Mouse (Mus musculus) heart, postnatal 10 days (tissue): ENCODE measurements around the gene Sec1. TPM values are rescaled to one million over a fixed set of nuclear protein-coding genes. Genes with fewer than 3 reads are reported as not detected.
A peak's percentile ranks its signal among the peaks of the same experiment; 100 is the strongest.

Experiments used
- DNase-seq, 2 experiments: peaks; one replicate each; pipeline ENCODE4 v3.0.0; 2021
- intact Hi-C: fragments of 180-260 bp; cut with DNase I; formaldehyde crosslinking; loops from one replicate; pipeline ENCODE4 v1.15.1; 2025
- total RNA-seq, 2 experiments: library from RNA; stranded (reverse); gene quantifications; 2 replicates each; pipeline ENCODE4 v1.2.3; 2021

The Sec1 gene
- under 1 TPM in 1 of 2 experiments, not detected in 1; 0.22 TPM for total RNA-seq

DNA sequence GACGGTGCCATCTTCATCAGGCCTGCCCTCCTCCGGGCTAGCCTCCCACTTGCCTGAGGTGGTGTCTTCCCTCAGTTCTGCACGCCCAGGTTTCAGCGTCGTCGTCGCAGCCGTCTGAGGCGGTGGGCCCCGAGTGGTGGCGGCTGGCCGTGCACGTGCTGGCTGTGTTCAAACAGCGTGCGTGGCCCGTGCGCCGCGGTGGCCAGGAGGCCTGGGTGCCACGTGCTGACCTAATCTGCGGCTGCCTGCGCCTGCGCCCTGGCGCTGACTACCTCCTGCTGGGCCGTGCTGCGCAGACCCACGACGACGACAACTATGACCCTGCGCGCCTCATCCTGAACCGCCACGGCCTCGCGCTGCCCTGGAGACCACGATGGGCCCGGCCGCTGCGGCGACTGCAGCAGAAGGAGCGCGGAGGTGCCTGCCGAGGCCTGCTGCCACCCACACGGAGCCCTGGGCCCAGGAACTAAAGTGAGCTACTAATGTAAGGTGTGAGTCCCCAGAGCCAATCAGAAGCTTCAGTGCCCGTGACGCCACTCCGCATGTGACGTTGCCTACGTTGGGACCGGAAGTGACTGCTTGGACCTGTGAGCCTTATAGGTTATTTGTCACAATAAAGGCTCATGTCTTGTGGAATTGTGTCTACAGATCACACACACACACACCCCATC is at the start of gene Sec1:
Sec1 (minus strand) TSS at position 482 of the 671 bp plus-strand sequence.
- DNase-seq, result no peak
- intact Hi-C loops, result no loop called here

DNA sequence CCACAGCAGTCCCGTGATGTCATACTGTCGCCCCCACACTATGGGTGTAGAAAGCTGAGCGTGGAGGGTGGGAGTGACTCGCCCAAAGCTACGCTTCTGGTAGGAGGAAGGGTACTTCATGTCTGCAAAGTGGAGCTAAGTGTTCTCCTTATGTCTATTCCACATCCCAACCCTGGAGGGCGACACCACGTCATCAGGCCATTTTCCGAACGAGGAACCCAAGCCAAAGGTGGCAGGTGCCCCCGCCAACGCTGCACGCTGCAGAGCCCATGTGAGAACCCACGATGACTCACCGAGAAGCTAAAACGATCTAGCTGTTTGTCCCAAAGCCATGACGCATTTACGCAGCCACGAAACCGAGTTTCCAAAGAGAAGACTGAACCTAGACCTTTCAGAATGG is 48.1 kb upstream of the Sec1 start:
- intact Hi-C loops, result no loop called here
- no peak for DNase-seq

DNA sequence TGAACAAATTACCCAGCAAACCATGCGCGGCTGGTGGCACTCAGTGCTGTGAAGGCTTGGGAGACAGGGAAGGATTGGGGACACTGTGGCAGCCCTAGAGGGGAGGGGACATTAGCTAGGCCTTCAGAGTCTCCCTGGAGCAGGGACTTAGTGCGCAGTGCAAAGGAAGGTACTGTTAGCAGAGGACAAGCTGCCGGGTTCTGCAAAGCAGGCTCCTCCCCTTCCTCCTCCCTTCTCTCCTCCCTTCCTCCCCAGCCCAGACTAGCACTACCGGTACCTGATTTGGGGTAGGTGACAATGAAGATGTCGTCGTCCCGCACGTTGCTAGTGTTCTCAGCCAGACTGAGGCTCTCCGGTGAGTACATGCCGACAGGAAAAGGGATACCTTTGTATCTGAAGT is 47.6 kb upstream of the Sec1 start:
- DNase-seq, result no peak
- intact Hi-C loops, result no loop called here

DNA sequence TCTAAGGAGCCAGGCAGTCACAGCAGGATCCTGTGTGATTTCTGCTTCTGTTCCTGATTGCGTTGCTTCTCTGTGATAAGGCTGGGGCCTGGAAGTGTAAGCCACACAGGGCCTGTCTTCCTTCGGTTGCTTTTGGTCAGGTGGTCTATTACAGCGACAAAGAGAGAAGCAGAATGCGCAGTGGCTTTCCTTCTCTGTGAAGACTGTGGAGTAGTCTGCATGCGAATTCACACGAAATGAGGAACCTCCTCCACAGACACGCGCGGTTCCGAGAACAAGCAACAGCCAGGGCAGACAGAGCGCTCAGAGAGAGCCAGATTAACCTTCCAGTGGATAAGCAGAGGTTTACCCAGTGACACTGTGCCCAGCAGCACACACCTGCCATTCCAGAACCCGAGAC is 47.1 kb upstream of the Sec1 start:
- DNase-seq, result no peak
- intact Hi-C loops, result no loop called here

DNA sequence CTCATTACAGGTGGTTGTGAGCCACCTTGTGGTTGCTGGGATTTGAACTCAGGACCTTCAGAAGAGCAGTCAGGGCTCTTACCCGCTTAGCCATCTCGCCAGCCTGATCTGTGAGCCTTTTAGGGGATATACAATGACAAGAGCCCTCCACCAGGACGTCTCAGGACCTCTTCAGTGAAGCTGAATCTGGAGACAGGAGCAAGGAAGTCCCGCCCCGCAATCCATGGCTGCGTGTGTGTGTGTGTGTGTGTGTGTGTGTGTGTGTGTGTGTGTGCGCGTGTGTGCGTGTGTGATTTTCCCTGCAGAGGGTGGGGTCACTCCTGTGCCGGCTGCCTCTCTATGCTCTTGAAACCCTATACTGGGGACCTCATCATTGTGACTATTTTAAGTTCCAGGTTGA is 45.6 kb upstream of the Sec1 start:
- intact Hi-C loops, result loop anchor here (1.0 kb wide), 3 partner anchors 61 to 269 kb away; no protein-coding TSS in a partner anchor
- no peak for DNase-seq

DNA sequence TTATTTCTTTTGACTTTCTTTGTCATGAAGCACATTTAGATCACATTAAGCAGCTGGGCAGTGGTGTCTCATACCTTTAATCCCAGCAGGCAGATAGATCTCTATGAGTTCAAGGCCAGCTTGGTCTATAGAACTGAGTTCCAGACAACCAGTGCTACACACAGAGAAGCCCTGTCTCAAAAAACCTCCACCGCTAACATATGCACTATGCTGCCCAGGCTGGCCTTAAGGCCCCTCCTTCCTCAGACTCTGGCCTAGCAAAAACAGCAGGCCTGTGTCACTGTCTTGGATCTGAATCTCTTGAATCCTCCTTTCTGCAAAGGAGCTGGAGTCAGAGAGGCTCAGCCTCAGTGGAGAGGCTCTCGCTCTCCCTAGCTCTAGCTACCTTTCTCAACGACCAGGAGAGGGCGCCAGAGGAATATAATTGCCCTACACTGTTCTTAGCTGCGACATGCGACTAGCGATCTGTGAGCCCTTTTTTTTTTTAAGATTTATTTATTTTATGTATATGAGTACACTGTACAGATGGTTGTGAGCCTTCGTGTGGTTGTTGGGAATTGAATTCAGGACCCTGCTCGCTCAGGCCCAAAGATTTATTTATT is 45.1 kb upstream of the Sec1 start:
- peak; percentile 84 to 94 for DNase-seq
- intact Hi-C loops, result loop anchor here (1.0 kb wide), 3 partner anchors 62 to 270 kb away; no protein-coding TSS in a partner anchor

DNA sequence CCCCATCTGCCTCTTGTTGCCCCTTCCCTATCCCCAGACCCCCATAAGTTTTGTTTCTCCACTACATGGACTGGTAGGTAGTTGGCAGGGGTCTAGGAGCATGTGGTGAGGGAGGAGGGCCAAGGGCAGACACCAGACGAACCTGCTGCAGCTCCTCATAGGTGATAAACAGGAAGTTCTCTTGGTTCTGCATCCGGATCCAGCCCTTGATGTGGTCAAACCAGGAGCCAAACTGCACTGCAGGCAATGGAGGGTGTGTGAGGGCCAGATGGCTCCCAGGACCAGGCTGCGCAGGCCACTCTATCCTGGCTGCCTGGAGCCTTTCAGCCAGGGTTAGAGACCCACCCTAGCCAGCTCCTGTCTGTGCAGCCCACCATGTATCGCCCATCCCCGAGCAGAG is 39.3 kb upstream of the Sec1 start:
- intact Hi-C loops, result no loop called here
- no peak for DNase-seq

DNA sequence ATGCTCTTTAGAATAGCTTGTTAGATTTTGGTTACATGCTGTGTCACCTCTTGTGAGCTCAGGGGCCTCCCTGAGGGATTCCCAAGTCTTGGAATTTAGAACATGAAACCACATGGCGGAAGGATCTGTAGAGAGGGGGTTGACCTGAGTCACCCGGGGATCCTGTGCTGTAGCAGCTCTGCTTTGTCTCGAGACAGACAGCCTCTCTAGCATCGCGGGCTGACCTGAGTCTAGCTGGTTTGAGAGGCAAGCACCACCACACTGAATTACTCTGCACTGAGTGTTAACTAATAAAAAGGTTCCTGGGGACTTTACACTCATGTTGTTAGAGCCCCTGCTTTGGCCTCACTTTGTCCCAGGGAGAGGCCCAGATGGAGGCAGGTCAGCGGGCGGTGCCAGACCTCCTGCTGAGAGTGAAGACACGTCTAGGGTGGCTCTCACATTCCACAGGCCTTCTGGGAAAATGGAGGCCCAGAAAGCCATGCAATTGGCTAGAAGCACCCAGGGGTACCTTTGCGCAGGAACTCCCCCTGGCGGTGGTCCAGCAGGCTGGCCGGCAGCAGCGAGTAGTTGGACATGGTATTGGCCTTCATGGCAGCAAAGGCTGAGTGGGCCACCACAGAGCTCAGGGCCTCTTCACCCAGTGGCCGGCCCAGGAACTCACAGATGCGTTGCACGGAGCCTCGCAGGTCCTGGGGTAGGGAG is 36.7 kb upstream of the Sec1 start:
- intact Hi-C loops, result no loop called here
- peak in 1 of 2 experiments; percentile 53 for DNase-seq

DNA sequence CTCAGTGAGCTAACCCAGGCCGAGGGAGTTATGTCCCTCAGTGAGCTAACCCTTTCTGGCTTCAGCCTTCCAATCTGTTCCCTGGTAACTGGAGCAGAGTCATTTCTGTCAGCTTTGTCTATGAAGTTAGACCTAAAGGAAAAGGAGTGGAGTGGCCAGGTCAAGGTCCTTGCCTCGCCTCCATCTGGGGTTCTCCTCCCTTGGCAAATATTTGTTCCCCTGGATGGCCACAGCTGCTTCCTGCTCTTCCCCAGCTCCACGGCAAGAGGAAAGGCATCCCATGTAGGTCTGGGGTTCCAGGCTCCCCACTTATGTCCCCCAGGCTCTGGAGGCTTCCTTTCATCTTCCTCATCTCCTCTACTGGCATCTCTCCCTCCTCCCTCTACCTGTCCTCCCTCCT is 33.4 kb upstream of the Sec1 start:
- intact Hi-C loops, result no loop called here
- no peak for DNase-seq

DNA sequence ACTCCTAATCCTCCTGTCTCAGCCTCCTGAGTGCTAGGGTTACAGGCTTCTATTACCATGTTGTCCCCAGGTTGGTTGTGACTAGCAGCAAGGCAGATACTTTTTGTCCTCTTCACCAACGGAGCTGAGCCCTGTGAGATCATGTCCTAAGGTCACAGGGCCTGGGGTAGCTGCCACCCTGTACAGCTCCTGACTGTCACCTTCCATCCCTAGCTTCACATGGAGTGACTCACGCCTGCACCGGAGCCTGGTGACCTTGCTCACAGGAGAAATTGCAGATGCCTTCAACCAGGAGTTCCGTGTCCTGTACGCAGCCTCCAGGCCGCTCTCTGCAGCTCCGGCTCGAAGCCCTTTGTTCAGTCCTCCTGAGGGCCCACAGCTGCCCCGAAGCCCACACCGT is 32.2 kb upstream of the Sec1 start:
- DNase-seq, result no peak
- intact Hi-C loops, result no loop called here

DNA sequence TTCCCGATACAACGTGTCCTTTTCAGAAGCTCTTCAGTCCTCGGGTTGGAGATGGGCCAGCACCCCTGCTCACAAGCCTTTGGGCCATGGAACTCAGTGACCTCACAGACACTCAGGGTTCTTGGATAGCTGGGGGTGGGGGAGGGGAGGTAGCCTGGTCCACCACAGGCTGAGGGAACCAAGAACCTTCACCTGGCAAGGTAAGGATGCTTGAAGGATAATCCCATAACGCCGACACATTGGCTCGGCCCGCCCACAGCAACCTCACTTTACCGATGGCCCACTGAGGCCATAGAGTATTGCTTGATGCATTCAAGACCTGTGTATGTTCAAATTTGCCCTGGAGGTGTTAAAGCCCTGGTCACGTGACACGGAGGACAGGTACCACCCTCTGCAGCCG is 31.5 kb upstream of the Sec1 start, which contains the start of gene Spaca4:
Spaca4 (minus strand) TSS at position 101 of the 400 bp plus-strand sequence.
- intact Hi-C loops, result no loop called here
- no peak for DNase-seq

DNA sequence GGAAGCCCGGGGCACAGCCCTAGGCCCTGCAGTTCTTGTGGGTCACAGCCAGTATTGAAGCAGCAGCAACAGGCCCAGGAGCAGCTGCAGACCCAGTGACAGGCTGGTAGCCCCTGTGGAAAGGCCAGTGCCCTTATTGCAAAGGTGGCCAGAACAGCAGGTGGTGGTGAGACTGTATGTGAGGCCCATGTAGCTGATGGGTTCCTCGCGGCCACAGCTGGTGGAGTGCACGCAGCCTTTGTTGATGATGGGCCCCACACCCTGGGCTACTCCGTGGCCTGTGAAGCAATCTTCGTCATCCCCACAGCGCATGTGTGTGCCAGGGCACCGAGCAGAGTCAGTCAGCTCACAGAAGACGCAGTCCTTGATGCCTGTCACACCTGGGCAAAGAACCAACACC is 30.9 kb upstream of the Sec1 start:
- intact Hi-C loops, result no loop called here
- no peak for DNase-seq

DNA sequence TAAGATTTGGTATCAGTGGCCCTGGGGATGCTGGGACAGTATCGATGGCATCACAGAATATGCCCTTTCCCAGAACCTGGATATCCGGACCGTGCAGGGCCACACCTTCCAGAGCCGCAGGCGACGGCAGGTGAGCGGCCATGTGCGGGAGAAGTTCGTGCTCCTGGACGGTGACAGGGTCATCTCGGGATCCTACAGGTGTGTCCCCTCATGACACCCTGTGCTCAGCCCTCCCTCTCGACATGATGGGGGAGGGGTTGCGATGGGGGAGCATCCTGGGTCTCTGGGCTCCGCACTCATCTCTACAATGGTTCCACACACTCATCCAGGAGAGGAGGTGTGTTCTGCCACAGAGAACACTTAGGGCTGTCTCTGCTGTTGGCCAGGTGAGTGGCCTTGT is 29.6 kb upstream of the Sec1 start:
- intact Hi-C loops, result no loop called here

DNA sequence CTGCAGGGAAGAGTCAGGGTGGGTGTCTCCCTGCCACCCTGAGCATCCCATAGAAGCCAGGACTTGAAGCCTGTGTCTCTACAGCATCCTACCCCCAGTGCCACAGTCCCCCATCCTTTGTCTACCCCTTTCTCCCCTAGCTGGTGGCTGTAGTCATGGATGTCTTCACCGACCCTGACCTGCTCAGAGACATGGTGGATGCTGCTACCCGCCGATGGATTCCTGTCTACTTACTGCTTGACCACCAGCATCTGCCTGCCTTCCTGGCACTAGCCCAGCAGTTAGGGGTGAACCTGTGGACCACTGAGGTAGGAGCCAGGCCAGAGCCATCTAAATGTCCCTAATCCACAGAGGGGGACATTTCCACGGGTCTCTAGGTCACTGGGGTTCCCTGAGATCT is 29.1 kb upstream of the Sec1 start:
- intact Hi-C loops, result no loop called here
- no peak for DNase-seq

More for the DNA sequence above, 29.6 kb upstream of the Sec1 start:
- DNase-seq, result no peak

DNA sequence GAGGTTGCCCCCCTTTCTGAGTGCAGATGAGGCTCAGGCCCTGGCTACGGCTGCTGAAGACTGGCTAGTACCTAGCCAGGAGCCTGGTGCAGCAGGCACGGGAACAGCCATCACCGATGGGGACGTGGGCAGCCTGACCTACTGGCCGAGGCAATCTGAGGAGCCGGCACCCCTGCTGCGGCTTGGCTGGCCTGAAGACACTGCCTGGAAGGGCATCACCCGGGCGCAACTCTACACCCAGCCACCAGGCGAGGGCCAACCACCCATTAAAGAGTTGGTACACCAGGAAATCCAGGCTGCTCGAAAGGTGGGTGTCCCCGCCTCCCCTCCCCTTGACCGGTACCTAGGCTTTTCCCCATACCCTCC is 28.1 kb upstream of the Sec1 start:
- DNase-seq, result no peak
- intact Hi-C loops, result no loop called here

DNA sequence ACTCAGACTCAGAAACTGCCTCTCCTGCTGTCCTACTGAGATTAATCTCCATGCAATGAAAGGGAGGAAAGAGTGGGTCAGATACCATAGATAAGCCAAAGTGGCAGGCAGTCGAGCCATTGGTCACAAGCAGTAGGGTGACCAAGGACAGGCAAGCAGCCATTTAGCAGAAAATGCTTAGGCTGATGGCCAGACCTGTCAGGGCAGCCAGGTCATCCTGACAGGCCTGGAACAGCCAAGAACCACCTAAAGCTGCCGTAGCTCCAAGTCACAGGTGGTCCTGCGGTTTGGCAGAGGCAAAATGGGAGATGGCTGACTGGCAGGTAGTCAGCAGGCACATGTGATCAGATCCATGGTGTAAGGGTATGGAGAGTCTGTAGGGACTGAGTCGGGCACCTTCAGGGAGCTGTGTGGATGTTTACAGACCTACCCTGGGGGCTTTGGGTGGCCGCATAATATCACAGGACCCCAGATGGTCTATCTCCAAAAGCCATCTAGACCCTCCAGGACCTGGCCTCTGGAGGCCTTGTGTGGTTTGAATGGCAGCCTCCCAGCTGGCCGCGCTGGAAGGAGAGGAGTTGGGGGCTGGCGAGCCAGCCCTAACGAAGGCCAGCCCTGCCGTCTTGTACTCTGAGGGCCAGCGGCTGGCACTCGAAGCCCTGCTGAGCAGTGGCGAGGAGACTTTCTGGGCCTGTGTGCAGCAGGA is 27.6 kb upstream of the Sec1 start:
- no peak for DNase-seq

DNA sequence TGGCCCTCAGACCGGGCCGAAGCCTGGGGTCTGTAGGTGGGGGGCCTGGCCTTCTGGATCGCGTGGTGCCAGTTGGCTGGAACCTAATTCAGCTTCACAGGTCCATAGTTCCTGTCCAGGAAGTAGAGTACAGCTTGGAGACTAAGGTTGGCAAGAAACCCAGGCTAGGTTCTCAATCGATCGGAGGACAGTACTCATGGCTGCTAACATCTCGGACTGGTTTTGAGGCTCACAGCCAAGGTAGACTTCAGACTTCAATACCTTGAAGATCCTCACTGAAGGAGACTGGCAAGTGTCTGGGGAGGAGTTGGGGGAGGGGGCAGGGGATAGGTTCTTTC is 27.0 kb upstream of the Sec1 start:
- no peak for DNase-seq
- intact Hi-C loops, result no loop called here

More for the DNA sequence above, 27.6 kb upstream of the Sec1 start:
- intact Hi-C loops, result no loop called here

DNA sequence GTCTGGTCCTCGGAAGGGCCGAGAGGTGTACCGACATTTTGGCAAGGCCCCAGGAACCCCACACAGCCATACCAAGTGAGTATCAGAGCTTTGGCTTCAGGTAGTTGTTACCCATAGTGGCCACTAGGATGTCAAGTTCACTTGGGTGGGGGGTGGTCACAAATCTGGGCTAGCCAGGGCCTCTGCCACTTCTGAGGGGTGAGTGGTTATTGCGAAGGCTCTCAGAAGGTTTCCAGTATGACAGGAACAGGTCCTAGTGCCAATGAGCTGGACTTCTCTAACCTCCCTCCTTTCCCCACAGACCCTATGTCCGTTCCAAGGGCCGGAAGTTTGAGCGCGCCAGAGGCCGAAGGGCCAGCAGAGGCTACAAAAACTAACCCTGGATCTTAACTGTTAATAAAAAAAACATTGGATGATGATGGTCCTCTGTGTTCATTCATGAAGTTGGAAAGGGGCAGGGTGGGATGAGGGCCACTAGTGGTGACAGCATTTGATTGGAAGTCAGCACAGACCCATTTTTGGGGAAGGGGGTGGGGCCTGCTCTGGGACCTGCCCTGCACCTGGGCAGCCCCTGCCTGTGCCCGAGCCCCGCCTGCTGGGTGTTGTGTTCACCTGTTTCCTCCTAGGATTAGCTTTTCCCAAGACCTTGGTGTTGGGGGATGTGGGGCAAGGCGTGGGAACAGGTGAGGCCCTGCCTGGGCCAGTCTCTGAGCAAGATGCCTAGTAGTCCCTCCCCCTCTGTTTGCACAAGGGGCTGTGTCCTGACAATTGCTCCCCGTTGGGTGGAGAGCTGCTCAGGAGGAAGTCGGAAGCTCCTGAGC is 26.4 kb upstream of the Sec1 start, which contains the start of gene Fam83e:
Fam83e (plus strand) TSS at position 800 of the 821 bp plus-strand sequence.
- DNase-seq, result no peak
- intact Hi-C loops, result no loop called here

DNA sequence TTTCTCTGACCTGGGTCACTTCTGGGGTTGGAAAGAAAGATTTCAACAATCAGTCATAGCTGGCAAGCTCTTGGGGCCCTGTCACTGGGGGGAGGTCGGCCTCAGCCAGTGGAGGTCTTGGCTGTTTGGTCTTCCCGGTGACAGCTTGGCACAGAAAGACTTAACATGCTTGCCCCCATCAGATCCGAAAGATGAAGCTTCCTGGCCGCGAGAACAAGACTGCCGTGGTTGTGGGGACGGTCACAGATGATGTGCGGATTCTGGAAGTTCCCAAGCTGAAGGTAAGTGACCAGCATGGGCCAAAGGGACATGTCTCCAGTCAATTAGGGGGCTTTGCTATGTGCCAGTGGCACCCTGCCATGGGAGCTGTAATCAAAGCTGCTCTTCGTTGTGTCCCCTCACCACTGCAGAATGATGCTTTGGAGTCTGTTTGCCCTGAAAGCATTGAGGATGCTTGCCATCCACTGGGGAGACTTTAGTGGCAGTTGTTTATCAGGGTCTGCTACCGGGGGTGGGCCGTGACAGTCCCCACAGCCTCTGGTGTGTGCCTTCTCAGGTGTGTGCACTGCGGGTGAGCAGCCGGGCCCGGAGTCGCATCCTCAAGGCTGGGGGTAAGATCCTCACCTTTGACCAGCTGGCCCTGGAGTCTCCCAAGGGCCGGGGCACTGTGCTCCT is 25.7 kb upstream of the Sec1 start:
- intact Hi-C loops, result loop anchor here (5.0 kb wide), 1 partner anchor 202 kb away; the partner anchor contains the start of genes Ccdc114 and Emp3
- no peak for DNase-seq

DNA sequence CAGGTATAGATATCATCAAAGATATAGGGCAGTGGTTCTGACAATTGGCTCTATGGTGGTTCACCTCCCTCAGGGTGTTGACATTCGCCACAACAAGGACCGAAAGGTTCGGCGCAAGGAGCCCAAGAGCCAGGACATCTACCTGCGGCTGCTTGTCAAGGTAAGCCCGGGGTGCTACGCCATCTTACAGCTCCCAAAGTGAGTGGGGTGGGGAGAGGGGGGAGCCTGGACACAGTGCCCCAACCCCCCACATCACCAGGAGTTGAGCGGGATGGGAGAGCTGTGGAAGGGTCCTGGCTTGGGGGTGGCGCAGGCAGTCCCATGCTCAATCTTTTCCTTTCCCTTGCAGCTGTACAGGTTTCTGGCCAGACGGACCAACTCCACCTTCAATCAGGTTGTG is 25.0 kb upstream of the Sec1 start:
- intact Hi-C loops, result loop anchor here (5.0 kb wide), 1 partner anchor 203 kb away; the partner anchor contains the start of genes Ccdc114 and Emp3
- DNase-seq, result no peak
